Mouse (Mus musculus) E14TG2a.4 (cell line): ENCODE data around the gene Kirrel3.

Source experiments
- CTCF ChIP-seq: conservative IDR thresholded peaks from 2 replicates; pipeline ENCODE4 v1.5.1; 2014; ENCODE audit warnings: low read length
- POU5F1 ChIP-seq: IDR thresholded peaks from 2 replicates; pipeline ENCODE4 v1.6.1; 2014; ENCODE audit warnings: low read length, borderline replicate concordance

DNA sequence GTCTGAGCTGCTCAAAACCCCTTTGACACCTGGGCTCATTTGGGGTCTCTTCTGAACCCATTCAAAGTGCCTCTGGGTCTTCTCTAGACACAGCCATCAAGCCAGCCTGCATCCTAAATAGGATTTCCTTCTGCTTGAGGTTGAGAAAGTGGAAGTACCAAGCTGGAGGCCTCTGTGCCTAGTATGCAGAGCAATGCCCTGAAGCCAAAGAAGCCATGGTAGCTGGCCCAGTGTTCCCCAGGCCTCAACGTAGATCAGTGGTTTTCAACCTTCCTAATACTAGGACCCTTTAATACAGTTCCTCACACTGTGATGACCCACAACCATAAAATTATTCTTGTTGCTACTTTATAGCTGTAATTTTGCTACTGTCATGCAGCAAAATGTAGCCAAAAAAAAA is 167.4 kb downstream of the Kirrel3 start:
- no peak for TF ChIP-seq CTCF
- TF ChIP-seq POU5F1 = no peak
